Mouse (Mus musculus): ENCODE measurements at regions not wholly inside any gene's neighbourhood (a gene's known extent, or its start where the extent isn't known, plus 50 kb on each side); places are given as distances from the start of the nearest gene placed in this dataset.

GRCm38 (mm10) chr6:91580607-91581006, 64.9 kb downstream of the Lsm3 start:
- TF ChIP-seq CTCF (IDR thresholded peaks at IDR 0.05; ENCODE audit: borderline replicate concordance, insufficient read depth, low read depth, low read length) (no peak), POLR2A (IDR thresholded peaks at IDR 0.05; ENCODE audit: borderline replicate concordance, insufficient read depth, low read length) (no peak)

Measured in cerebellum, adult 2 months (tissue).